Mouse (Mus musculus) intestine, postnatal 0 days (tissue): ENCODE measurements around the gene Paf1. TPM values are rescaled to one million over a fixed set of nuclear protein-coding genes. Genes with fewer than 3 reads are reported as not detected.

Source experiments
- ATAC-seq: fragments of 200-750 bp; cut with Nextera tagmentation; 2 replicates; pipeline ENCODE4 v1.8.0; 2017; ENCODE audit warnings: mild to moderate bottlenecking, moderate TSS enrichment, moderate library complexity
- H3K27ac ChIP-seq: fragments of 300-500 bp; sonication (generic); 2 replicates; pipeline ENCODE4 v1.5.1; 2014; ENCODE audit warnings: mild to moderate bottlenecking, low read depth, low read length, moderate library complexity
- H3K27me3 ChIP-seq: fragments of 300-500 bp; sonication (generic); replicated peaks from 2 replicates; pipeline ENCODE4 v1.6.1; 2014; ENCODE audit warnings: low read length, mixed read lengths; ENCODE audit not compliant: control insufficient read depth, insufficient read depth
- H3K36me3 ChIP-seq: fragments of 300-500 bp; sonication (generic); 2 replicates; pipeline ENCODE4 v1.6.1; 2014; ENCODE audit warnings: mild to moderate bottlenecking, moderate library complexity; ENCODE audit not compliant: control insufficient read depth, insufficient read depth
- H3K4me1 ChIP-seq: fragments of 300-500 bp; sonication (generic); replicated peaks from 2 replicates; pipeline ENCODE4 v1.6.1; 2014; ENCODE audit warnings: antibody characterized with exemption, low read length, mixed read lengths; ENCODE audit not compliant: control insufficient read depth, insufficient read depth
- H3K4me2 ChIP-seq: fragments of 300-500 bp; sonication (generic); replicated peaks from 2 replicates; pipeline ENCODE4 v1.6.1; 2014; ENCODE audit warnings: low read depth, mild to moderate bottlenecking, moderate library complexity
- H3K4me3 ChIP-seq: fragments of 300-500 bp; sonication (generic); 2 replicates; pipeline ENCODE4 v1.5.1; 2014; ENCODE audit warnings: low read depth, low read length
- H3K9ac ChIP-seq: fragments of 300-500 bp; sonication (generic); 2 replicates; pipeline ENCODE4 v1.6.1; 2014; ENCODE audit warnings: mild to moderate bottlenecking, low read depth, low read length
- H3K9me3 ChIP-seq: fragments of 300-500 bp; sonication (generic); 2 replicates; pipeline ENCODE4 v1.6.1; 2016; ENCODE audit warnings: mixed run types; ENCODE audit not compliant: control insufficient read depth
- CTCF ChIP-seq: sonication (generic); IDR thresholded peaks from 2 replicates; pipeline ENCODE4 v1.5.1; 2016; ENCODE audit warnings: low read depth, mild to moderate bottlenecking, control low read depth, antibody characterized with exemption, moderate library complexity
- WGBS: fragments of 180-500 bp; shearing (Covaris S2); extraction: QIAGEN DNeasy Blood & Tissue Kit; methylation state at CpG from one replicate; pipeline ENCODE4 v1.1.7; 2014; 5-methylcytosine and 5-hydroxymethylcytosine counted together
- polyA plus RNA-seq: library from polyadenylated mRNA; unstranded; fragments of >200 nt; fragmentation: Nextera tagmentation; extraction: Ambion mirVana; gene quantifications from 2 replicates; pipeline ENCODE4 v1.2.1, GENCODE M21; 2015

The Paf1 gene
- polyA plus RNA-seq, 1 experiment from 2014 or later, result 54.6 TPM

DNA sequence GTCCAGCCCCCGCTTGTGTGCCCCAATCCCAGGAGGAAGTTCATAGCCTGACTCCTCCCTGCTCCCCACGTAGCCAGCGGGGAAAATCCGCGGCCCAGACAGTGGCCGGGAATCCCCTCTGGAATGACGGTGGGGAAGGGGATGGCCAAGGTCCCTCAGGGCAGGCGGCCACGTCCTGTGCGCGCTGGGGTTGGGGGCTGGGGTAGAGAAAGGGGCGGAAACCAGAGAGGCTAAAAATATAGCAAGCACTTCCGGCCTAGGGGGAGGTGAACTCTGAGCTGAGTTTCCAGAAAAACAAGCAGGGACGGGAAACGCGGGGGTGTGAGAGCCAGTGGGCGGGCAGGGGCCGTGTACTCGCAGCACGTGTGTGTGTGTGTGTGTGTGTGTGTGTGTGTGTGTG, 10.8 kb upstream of the Paf1 start:
- ATAC-seq, result peak; percentile 31
- H3K4me1 ChIP-seq, result peaks cover 19% of the 10 kb centered on the region
- peak overlapping the region; percentile 36 for H3K4me3 ChIP-seq
- peak overlapping the region; percentile 100 for H3K27ac ChIP-seq
- H3K9ac ChIP-seq, result peak overlapping the region; percentile 79
- H3K4me2 ChIP-seq, result peak overlapping the region; percentile 89
- no peak for TF ChIP-seq CTCF
- H3K9me3 ChIP-seq, result no peaks in the 10 kb centered on the region
- under 1% methylated on average over 20 of the region's 20 CpGs for WGBS
- peaks cover 26% of the 10 kb centered on the region for H3K36me3 ChIP-seq
- no peaks in the 10 kb centered on the region for H3K27me3 ChIP-seq

DNA sequence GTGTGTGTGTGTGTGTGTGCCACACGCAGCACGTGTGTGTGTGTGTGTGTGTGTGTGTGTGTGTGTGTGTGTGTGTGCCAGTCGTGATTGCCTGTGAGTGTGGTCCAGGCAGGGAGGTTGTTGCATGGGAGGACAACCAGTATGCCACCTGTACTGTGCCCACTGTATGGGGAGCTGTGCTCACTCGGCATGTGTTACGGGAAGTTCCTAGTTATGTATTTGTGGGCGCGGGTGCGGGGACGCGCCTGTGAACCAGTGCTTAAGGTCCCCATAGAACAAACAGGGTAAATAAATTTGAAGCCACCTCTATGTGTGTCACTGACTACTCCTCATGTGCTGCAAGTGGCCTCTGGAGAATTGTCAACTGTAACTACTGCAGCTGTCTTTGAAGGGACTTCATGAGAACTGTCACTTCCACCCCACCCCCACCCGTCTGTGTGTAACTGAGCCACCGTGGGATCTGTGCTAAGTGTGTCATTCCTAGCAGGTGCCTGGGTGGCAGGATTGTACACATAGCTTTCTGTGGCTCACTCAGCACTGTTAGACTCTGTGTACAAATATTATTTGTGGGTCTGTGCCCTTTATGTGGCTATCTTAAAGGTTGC, 10.3 kb upstream of the Paf1 start:
- Histone ChIP-seq H3K27me3 (no peaks in the 10 kb centered on the region), H3K4me1 (peaks cover 19% of the 10 kb centered on the region), H3K9me3 (no peaks in the 10 kb centered on the region), H3K4me2 (peak overlapping the region; percentile 89), H3K36me3 (peaks cover 24% of the 10 kb centered on the region), H3K27ac (peak overlapping the region; percentile 100), H3K4me3 (peak overlapping the region; percentile 36), H3K9ac (peak overlapping the region; percentile 79)
- TF ChIP-seq CTCF, result no peak
- 17% methylated on average over 10 of the region's 12 CpGs for WGBS
- ATAC-seq, result no peak

DNA sequence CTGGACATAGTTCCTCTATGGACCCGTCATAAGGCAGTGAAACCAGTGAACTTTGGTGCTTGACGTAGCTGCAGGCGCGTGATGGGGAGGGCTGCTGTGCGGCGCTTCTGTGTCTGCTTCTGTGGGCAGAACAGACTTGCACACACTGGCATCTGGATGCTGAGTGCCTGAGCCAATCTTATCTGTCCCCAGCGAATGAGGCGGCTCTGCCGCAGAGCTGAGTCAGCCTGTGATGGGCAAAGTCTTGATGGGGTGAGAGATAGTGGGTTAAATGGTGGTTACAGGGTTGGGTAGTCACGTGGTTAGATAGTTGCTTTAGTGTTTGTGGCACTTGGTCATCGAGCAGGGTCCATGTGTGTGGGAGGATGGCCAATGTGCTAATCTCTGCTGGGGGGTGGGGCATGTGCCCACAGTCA, 9.8 kb upstream of the Paf1 start:
- peaks cover 24% of the 10 kb centered on the region for H3K36me3 ChIP-seq
- TF ChIP-seq CTCF, result no peak
- H3K9me3 ChIP-seq, result no peaks in the 10 kb centered on the region
- ATAC-seq, result peak; percentile 82
- H3K4me2 ChIP-seq, result peak overlapping the region; percentile 89
- H3K4me3 ChIP-seq, result no peak overlapping the region
- 27% methylated on average over 11 of the region's 11 CpGs for WGBS
- peaks cover 19% of the 10 kb centered on the region for H3K4me1 ChIP-seq
- no peaks in the 10 kb centered on the region for H3K27me3 ChIP-seq
- peak overlapping the region; percentile 100 for H3K27ac ChIP-seq
- H3K9ac ChIP-seq, result peak overlapping the region; percentile 79; the same call in 1 of the 2 replicates

- Histone ChIP-seq H3K27me3 (no peaks in the 10 kb centered on the region), H3K9ac (peak overlapping the region; percentile 17; the same call in 1 of the 2 replicates), H3K4me1 (peaks cover 19% of the 10 kb centered on the region), H3K36me3 (peaks cover 28% of the 10 kb centered on the region; the same call in 1 of the 2 replicates), H3K4me3 (no peak overlapping the region), H3K9me3 (no peaks in the 10 kb centered on the region), H3K27ac (peak overlapping the region; percentile 100), H3K4me2 (0 out of 2 replicates have a peak overlapping the region, but pooled peaks have one; percentile 3)
- ATAC-seq, result no peak
- 66% methylated on average over 4 of the region's 4 CpGs for WGBS
- no peak for TF ChIP-seq CTCF
Measured at GRCm38 (mm10) chr7:28383606-28384005, 9.1 kb upstream of the Paf1 start.

- peak overlapping the region; percentile 100 for H3K27ac ChIP-seq
- WGBS, result 66% methylated on average over 6 of the region's 6 CpGs
- no peak for ATAC-seq
Measured at GRCm38 (mm10) chr7:28384162-28384561, 8.6 kb upstream of the Paf1 start.

GRCm38 (mm10) chr7:28385196-28385595, 7.6 kb upstream of the Paf1 start:
- no peak overlapping the region for H3K9ac ChIP-seq
- H3K4me3 ChIP-seq, result no peak overlapping the region
- TF ChIP-seq CTCF, result no peak
- H3K4me1 ChIP-seq, result peaks cover 19% of the 10 kb centered on the region
- H3K36me3 ChIP-seq, result peaks cover 40% of the 10 kb centered on the region; the same call in 1 of the 2 replicates
- no peak overlapping the region for H3K4me2 ChIP-seq
- 89% methylated on average over 9 of the region's 9 CpGs for WGBS
- ATAC-seq, result no peak
- H3K9me3 ChIP-seq, result no peaks in the 10 kb centered on the region
- no peaks in the 10 kb centered on the region for H3K27me3 ChIP-seq
- peak overlapping the region; percentile 50 for H3K27ac ChIP-seq

More at GRCm38 (mm10) chr7:28384162-28384561, 8.6 kb upstream of the Paf1 start:
- no peak overlapping the region for H3K4me2 ChIP-seq
- peaks cover 33% of the 10 kb centered on the region; the same call in 1 of the 2 replicates for H3K36me3 ChIP-seq
- no peak for TF ChIP-seq CTCF
- H3K4me1 ChIP-seq, result peaks cover 19% of the 10 kb centered on the region
- H3K9ac ChIP-seq, result no peak overlapping the region
- H3K9me3 ChIP-seq, result no peaks in the 10 kb centered on the region
- no peaks in the 10 kb centered on the region for H3K27me3 ChIP-seq
- H3K4me3 ChIP-seq, result no peak overlapping the region
